Mouse (Mus musculus) heart, postnatal 14 days (tissue): ENCODE measurements around the gene Klf13. TPM values are rescaled to one million over a fixed set of nuclear protein-coding genes. Genes with fewer than 3 reads are reported as not detected.

Experiments used
- DNase-seq, 2 experiments: peaks; one replicate each; pipeline ENCODE4 v3.0.0; 2021 to 2022
- intact Hi-C: fragments of 180-260 bp; cut with DNase I; formaldehyde crosslinking; loops from one replicate; pipeline ENCODE4 v1.15.1; 2025
- total RNA-seq, 2 experiments: library from RNA; stranded (reverse); gene quantifications; 2 replicates each; pipeline ENCODE4 v1.2.3; 2021

The Klf13 gene
- total RNA-seq, 2 experiments from 2014 or later = 93.5 to 97.3 TPM

DNA sequence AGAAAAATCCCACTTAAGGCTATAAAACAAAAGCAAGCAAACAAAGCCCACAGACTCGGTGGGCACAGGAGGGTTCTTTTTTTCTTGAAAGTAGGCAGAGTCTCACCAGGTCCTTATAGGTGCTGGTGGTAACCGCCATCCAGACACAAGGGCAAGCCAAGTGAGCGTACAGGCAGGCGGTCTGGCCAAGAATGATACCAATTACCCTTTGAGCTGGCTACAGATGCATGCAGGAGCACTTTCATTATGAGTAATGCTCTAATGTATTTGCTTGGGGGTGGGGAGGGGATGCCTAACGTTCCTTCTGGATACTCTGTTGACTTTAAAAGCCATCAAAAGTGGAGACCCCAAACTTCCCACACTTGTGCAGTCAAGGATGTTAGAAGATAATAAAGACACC lies 7.9 kb downstream of the Klf13 start:
- DNase-seq = no peak
- intact Hi-C loops = loop anchor here (10.0 kb wide), 1 partner anchor 224 kb away; the partner anchor contains the start of gene Trpm1

DNA sequence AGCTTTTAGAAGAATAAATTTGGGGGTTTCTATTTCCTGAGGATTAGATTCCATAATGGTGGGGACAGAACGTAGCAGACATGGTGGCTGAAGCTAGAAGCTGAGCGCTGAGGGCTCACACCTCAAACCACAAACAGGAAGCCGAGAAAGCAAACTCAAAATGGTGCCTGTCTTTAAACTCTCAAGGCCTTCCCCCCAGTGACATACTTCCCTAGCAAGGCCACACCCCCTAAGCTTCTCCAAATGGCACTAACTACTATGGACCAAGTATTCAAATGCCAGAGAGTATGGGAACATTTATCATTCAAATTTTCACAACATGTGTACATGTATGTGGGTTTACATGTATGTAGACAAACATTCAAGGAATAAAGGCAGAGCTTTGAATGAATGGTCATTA lies 8.6 kb downstream of the Klf13 start:
- intact Hi-C loops = loop anchor here (10.0 kb wide), 1 partner anchor 225 kb away; the partner anchor contains the start of gene Trpm1
- DNase-seq = no peak

DNA sequence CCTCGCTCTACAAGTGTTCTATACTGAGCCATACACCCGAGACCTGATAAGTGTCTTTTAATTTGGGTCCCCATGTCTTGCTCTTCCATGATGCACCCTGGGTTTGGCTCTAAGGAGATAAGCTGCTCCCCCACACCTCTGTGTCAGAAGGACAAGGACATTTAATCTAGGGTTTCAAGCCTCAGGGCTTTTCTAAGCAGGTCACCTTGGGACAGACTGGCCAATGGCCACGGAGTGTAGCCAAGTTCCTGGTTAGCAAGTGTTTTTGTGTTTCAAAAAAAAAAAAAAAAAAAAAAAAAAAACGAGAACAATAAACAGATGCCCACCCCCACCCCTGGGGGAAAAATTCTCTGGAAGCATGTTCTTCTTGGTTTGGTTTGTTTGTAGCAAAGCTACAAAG lies 9.6 kb downstream of the Klf13 start:
- DNase-seq = peak; percentile 74 to 83
- intact Hi-C loops = no loop called here

DNA sequence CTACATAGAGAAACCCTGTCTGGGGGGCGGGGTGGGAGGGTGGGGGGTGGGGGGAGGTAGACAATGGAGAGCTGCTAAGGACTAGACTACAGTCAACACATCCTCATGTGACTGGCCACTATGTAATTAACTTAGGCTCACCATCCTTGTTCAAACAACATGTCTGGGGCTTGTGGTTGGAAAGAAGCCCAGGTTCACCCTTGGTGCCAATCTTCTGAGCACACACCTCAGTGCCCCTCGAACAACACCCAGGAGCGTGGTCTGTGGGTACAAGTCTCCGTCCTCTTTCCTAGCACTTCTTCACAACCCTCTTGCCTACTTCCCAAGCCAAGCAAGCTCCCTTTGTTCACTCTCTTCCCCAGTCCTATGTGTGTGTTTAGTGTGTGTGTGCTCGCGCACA lies 11.6 kb downstream of the Klf13 start:
- intact Hi-C loops = no loop called here
- DNase-seq = no peak

DNA sequence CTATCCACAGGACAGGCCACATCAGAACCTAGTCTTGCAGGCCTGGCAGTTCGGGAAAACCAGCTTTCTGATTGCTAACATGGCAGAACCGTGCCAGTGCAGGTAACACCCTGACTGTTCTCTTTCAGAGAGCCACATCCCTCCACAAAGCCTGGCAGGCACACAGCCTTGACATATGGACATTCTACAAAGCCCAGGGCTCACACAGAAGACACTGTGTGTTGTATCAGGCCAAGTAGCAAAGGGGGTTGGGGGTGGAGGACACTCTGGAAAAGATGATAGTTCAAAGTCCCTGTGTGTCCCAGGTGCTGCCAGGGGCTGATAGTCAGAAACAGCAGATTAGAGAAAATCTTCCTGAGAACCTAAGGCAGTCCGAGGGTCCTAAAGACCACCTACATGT lies 12.2 kb downstream of the Klf13 start:
- DNase-seq = no peak
- intact Hi-C loops = no loop called here

DNA sequence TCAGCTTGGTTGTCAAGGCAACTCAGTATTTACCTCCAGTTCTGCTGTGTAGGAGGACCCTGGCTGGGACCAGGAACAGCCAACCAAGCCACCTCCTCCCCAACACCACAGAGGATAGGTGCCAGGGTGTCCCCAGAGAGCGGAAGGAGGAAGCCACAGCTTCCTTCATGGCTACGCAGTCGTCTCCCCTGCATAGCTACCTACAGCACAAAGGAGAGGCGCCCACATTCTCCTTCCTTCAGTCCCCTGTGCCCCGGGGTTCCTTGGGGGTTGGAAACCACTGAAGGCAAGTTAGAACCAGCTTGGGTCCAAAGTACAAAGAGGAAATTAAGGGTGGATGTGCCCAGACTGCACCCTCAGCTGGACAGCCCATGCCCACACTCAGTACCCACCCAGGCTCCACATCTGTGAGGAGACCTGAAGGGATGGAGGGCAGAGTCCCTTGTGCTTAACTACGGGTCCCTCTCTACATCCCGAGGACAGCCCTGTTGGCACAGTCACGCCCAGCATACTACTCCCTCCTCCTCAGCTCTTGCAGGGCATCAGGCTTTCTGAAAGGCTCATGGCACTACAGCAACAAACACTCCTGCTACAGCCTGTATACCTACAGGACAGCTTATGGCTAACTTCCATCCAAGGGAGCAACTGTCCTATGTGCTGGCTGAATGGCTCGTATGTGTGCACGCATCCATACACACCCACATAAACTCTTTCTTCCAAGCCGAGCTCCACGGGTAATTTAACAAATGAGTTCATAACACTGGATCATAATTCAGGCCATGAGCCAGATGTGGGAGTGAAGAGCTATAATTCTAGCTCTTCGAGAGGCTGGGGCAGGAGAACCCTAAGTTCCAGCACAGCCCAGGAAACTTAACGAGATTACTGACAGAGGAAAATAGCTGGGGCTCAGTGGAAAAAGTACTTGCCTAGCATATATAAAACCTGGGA lies 13.0 kb downstream of the Klf13 start:
- intact Hi-C loops = no loop called here
- peak; percentile 66 to 71 for DNase-seq

DNA sequence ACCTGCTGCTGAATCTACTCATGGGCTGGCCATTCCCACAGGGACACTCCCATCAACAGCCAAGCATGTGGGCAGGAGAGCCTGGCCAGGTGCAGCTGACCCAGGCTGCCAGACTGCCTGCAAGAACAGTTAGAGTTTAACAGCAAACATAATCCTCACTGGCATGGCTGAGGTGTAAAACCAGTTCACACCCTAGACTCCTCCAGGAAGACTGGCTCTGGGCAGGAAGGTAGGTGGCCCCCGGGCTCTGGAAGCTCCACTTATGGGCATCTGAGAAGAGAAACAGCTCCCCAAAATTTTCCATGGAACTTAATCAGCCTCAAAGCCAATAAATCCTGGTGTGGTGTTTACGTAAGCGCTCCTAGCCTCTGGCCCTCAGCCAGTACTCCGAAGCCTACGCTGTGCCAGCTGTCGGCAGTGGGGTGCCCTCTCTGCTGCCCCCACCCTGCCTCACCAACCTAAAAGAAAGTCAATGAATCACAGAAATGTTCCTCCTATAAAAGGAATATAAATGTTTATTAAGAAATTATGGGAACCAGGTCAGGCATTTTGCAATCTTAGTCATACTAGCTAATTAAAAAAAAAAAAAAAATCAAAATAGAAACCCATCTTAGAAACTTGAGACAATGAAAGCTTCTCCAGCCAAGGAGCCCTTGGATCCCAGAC lies 13.8 kb downstream of the Klf13 start:
- DNase-seq = peak; percentile 78 to 80
- intact Hi-C loops = no loop called here

DNA sequence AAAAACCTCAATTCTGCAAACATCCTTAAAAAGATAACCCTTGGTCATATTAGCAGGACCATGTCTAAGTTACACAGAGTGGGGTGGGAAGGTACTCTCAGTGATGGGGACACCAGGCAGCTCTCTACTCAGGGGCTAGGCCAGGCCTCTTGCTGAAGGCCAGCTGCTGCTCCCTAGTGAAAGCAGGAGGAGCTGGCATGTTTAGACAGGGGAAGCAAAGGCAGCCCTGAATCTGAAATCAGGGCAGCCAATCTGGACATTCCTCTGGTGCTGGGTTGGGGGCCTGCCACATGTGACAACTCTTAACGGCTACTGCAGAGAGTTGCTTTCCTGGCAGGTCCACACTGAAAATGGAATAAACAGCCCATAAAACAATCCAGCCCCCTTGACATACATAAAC lies 14.6 kb downstream of the Klf13 start:
- DNase-seq = peak in 1 of 2 experiments; percentile 21
- intact Hi-C loops = no loop called here

DNA sequence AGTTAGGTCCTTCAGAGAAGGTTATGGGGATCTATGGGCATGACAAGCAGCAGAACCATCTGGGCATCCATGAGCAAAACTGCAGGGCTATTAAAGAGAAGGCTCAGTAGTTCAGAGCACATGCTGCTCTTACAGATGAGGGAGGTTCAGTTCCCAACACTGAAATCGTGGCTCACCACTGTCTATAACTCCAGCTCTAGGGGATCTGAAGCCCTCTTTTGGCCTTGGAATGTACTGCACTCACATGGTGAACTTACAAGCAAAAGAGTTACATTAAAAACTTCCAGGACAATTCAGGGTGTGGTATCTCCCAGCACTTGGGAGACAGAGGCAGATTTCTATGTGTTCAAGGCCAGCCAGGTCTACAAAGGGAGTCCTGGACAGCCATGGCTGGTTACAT lies 15.7 kb downstream of the Klf13 start:
- intact Hi-C loops = no loop called here
- DNase-seq = peak in 1 of 2 experiments; percentile 9

DNA sequence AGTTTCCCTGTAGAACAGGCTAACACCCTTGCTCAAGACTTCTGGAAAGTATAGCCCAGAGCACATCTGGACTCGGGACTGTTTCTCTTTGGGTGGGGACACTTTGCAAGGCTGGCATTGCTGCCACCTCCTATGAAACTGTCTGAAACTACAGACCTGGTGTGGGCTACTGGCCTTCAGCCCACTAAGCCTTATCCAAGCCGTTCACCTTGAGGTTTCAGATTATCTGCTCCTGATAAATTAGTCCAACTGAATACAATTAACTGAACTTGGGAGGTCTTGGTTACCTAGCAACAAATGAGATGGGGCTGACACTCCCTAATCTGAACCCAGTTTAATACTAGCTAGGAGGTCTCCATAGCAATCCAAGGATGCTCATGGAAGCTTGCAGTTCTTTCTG lies 16.1 kb downstream of the Klf13 start:
- intact Hi-C loops = no loop called here
- no peak for DNase-seq

DNA sequence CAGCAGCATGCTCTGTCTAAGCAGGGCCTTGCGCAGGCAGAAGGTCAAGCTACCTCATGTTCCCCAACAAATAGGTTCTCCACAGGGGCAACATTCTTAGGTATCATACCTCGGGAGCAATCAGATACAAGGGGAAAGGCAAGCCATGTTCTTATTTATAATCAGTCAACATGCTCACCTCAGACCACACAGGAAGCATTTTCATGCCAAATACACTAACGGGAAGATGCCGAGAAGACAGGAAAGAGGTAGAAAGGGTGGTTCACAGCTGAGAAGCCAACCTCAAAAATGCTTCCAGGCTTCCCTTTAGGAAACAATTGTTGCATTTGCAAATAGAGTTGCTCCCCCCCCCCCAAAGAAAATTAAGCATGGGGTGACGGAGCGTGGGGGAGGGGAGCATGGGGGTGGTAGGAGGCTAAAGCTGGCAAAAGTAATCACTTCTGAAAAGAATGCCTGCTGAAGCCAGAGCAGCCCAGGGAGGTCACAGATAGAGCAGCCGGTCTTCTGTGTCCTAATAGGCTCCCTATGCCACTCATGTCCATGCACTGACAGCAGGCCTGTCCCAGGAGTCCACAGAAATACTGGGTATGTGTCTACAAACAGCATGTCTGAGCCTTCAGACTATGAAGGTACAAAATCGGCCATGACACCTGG lies 16.7 kb downstream of the Klf13 start:
- peak in 1 of 2 experiments; percentile 18 for DNase-seq
- intact Hi-C loops = no loop called here

DNA sequence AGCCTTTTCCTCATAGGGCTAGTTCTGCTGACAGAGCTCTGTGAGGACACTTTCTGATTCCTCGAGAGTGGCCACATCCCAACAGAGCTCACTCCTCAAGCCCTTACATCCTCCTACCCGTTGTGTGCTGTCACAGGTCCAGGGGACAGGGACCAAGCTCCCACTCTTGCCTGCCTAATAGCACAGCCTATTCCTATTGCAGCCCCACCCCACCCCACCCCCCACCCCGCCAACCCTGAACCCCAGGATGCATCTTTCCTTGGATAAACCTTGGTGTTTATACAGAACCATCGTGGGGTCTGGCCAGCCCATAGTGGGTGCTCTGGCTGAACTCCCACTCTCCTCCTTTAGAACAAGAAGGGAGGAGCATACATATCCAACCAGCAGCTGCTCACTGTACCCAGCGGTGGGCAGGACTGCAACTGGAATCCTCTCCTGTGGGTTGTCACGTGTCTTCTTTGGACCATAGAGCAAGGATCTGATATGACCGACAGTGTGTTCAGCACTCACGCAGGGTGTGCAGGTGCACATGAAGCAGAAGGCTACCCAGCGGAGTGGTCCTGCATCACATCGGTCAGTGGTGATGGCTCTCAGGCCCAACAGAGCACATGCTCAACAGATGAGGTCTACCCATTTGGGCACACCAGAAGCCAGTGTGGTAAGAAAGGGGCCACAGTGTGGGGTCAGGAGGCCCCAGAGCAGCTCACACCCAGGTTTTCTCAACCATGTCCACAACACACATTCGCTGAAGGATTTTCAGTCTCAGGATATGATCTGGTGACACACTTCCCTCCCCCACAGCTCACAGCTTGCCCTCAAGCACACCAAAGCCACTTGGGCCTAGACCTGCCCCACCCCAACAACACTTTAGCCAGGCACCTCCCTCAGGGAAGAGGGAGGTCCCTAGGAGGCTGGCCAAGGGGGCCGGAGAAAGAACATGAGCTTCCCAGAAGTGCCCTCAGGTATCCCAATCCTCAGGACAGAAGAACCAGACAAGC lies 19.6 kb downstream of the Klf13 start:
- intact Hi-C loops = no loop called here
- peak in 1 of 2 experiments; percentile 38 for DNase-seq

DNA sequence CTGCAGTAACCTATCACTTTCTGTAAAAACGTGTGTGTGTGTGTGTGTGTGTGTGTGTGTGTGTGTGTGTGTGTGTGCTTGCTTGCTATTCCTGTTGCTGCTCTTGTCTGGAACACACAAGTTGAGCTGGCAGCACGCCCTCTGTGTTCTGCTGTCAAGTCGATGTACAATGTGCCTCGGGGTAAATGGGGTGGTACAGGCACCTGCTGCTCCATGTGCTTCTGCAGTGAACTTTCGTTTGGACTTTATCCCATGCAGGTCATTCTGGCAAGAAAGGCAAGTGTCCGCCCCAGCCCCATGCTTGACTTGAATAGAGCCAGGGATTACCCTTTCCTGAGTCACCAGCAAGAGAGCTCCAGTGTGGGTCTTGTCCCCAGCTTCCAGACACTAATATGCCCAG lies 21.0 kb downstream of the Klf13 start:
- intact Hi-C loops = no loop called here
- peak; percentile 76 to 80 for DNase-seq

DNA sequence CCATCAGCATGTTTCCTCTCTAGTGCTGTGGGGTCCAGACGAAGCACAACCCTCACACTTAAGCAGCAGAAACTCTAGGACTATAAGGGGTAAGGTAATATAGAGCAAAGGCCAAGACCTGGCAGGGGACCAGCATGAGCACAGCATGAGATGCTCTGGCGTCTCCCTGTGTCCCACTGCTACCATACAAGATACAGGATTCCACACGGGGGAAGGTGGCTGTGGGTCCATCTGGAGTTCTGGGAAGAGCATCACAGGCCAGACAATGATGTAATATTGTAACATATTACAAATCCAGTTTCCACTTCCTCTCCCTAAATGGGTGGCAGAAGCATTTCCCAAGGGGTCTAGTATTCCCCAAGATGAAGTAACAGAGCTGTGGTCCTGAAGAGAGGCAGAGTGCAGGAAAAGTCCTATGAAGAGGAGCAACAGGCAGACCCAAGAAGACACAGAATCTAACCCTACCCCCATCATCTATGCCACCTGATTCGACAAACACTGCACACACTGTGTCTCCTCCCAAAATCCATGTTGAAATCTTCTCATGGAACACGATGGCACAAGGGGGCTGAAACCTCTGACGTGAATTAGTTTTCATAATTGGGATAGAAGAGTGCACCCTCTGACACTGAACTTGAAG lies 22.3 kb downstream of the Klf13 start, which contains the start of gene E030018B13Rik:
E030018B13Rik (plus strand) TSS at position 590 of the 640 bp plus-strand sequence.
- DNase-seq = no peak
- intact Hi-C loops = no loop called here

DNA sequence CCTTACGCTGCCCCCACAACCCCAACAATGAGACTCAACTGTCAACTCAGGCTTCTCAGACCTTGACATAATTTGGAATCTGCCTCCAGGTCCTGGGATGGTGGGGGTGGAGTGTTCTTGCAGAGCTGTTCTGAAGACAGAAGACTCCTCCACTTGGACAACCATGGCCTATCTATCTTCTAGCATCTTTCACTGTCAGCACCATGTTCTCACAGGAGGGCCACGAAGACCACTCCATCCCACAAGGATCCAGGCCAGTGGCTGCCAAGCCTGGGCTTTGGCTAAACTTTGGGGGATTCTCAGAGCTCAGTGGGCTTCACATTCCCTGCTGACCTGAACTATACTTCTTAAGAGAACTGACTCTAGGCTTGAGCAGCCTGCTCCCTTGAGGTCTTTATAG lies 23.8 kb downstream of the Klf13 start:
- intact Hi-C loops = no loop called here

DNA sequence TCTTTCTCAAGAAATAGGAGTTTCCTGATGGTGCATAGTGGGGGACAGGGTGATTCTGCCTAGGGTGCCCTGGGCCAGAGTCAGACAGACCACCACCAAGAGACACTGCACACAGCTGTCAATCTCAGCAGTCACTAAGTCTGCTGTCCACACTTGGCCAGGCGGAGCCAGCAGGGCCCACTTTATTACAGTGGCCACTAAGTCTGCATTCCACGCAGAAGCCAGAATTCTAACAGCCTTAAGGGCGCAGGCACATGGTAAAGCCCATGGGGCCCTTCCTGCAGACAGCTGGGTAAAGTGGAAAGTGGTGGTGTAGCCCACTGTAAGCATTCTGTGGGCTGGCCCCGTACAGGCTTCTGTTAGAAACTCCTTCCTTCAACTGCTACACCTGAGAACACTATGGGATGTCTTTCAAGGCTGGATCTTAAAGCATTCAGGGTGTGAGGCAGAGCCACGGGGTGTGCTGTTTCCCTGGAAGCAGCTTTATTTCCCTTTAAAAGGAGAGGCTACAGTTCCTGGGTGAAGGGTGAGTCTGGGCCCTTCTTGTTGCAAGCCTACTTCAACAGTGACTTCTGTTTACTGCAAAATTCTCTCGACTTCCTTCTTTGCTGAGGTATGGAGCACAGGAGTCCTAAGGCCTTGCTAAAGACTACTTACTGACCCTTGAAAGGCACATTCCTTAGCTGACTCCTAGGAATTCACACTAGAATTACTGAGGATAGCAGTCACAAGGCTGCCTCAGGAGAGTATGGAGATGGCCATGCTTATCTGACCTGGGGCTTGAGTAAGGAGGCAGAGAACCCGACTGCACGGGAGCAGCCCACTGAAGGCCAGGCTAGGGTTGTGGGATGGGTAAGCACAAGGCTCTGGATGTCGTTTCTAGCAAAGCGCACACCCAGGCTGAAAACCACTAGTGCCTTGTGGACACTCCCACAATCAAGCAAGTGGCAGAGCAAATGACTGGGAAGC lies 24.7 kb downstream of the Klf13 start:
- no peak for DNase-seq
- intact Hi-C loops = no loop called here

More for the DNA sequence above, 23.8 kb downstream of the Klf13 start:
- no peak for DNase-seq

DNA sequence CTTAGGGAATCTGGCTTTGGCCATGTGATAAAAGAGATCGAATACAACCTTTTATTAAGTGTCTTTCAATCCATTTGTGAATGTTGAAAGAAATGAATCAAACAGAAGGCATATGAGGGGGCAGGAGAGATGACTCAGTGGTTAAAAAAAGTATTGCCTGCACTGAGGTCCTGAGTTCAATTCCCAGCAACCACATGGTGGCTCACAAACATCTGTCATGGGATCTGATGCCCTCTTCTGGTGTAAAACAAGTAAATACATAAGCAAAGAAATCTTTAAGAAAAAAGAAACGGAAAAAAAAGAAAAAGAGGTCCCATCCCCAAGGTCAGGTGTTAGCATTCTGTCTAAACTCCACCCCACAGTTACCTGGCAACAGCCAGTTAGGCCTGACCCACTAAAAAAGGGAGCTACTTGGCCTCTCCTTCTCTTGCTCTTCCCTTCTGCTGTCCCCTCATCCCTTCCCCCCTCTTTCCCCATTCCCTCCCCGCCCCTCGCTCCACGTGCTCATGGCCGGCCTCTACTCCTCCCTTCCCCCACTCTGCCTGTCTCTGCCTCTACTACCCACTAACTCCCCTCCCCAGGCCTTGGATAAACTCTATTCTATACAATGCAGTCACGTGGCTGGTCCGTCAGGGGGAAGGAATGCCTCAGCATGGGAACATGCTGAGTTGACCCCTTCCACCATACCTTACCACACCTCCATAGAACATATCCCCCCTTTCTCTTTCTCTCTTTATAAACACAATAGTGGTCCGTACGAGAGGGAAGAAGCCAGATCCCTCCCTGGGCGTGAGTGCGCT lies 25.6 kb downstream of the Klf13 start:
- intact Hi-C loops = loop anchor here (1.0 kb wide), 1 partner anchor 23 kb away; no protein-coding TSS in a partner anchor
- no peak for DNase-seq
